Mouse (Mus musculus) cerebellum, adult 9-10 months (tissue): ENCODE results near the gene Dok3.
A peak's percentile ranks its signal among the peaks of the same experiment; 100 is the strongest.

ENCODE experiments used
- DNase-seq: peaks from one replicate; pipeline ENCODE4 v3.0.0; 2022

Gene Dok3

GRCm38 (mm10) chr13:55505810-55506209 is 23.3 kb downstream of the Dok3 start:
- DNase-seq = no peak

- no peak for DNase-seq
These were observed 24.7 kb downstream of the Dok3 start for GRCm38 (mm10) chr13:55504390-55504789.

- DNase-seq = no peak
These were observed 26.7 kb downstream of the Dok3 start for GRCm38 (mm10) chr13:55502405-55502804.

- DNase-seq = no peak
These were observed 28.5 kb downstream of the Dok3 start for GRCm38 (mm10) chr13:55500575-55500974.

GRCm38 (mm10) chr13:55498906-55499305 is 30.2 kb downstream of the Dok3 start:
- no peak for DNase-seq

- DNase-seq = no peak
These were observed 32.4 kb downstream of the Dok3 start for GRCm38 (mm10) chr13:55496661-55497060.

- no peak for DNase-seq
These were observed 33.4 kb downstream of the Dok3 start for GRCm38 (mm10) chr13:55495702-55496101.

- DNase-seq = peak; percentile 90
These were observed 34.0 kb downstream of the Dok3 start for GRCm38 (mm10) chr13:55494883-55495621.

GRCm38 (mm10) chr13:55494257-55494656 is 34.8 kb downstream of the Dok3 start:
- no peak for DNase-seq

- no peak for DNase-seq
These were observed 41.3 kb downstream of the Dok3 start, which contains the start of gene Dbn1 for GRCm38 (mm10) chr13:55487578-55488498. Gene Dbn1 (minus strand): TSS chr13:55488111.

- no peak for DNase-seq
These were observed 42.0 kb downstream of the Dok3 start for GRCm38 (mm10) chr13:55486916-55487577.

GRCm38 (mm10) chr13:55486029-55486794 is 42.9 kb downstream of the Dok3 start:
- DNase-seq = no peak

GRCm38 (mm10) chr13:55484520-55485088 is 44.5 kb downstream of the Dok3 start:
- DNase-seq = no peak

GRCm38 (mm10) chr13:55483593-55483992 is 45.5 kb downstream of the Dok3 start:
- no peak for DNase-seq

- DNase-seq = no peak
These were observed 46.0 kb downstream of the Dok3 start for GRCm38 (mm10) chr13:55483071-55483470.

GRCm38 (mm10) chr13:55482542-55482941 is 46.6 kb downstream of the Dok3 start:
- no peak for DNase-seq

GRCm38 (mm10) chr13:55479929-55480328 is 49.2 kb downstream of the Dok3 start:
- no peak for DNase-seq

GRCm38 (mm10) chr13:55479008-55479407 is 50.1 kb downstream of the Dok3 start:
- DNase-seq = no peak

GRCm38 (mm10) chr13:55478036-55478435 is 51.1 kb downstream of the Dok3 start:
- no peak for DNase-seq

GRCm38 (mm10) chr13:55477492-55477891 is 51.6 kb downstream of the Dok3 start:
- no peak for DNase-seq

- DNase-seq = no peak
These were observed 52.8 kb downstream of the Dok3 start for GRCm38 (mm10) chr13:55476256-55476655.

GRCm38 (mm10) chr13:55475750-55476149 is 53.3 kb downstream of the Dok3 start:
- DNase-seq = no peak
